Mouse (Mus musculus) embryonic fibroblast, embryonic 13.5 days (primary cell): ENCODE measurements around the gene Ptch2.

Source experiments
- CTCF ChIP-seq: IDR thresholded peaks from 2 replicates; pipeline ENCODE4 v1.5.1; 2011; ENCODE audit warnings: mild to moderate bottlenecking, control low read depth, low read length, moderate library complexity, borderline replicate concordance; ENCODE audit not compliant: insufficient read depth
- POLR2A ChIP-seq: IDR thresholded peaks from 2 replicates; pipeline ENCODE4 v1.6.1; 2011; ENCODE audit warnings: low read depth, mild to moderate bottlenecking, control low read depth, low read length, moderate library complexity

GRCm38 (mm10) chr4:117123546-117124217 lies 27.8 kb downstream of the Ptch2 start:
- TF ChIP-seq POLR2A (no peak; the same call in 1 of the 2 replicates), CTCF (no peak)
